Mouse (Mus musculus) lung, embryonic 14.5 days (tissue): ENCODE data around the gene Pmch. TPM values are rescaled to one million over a fixed set of nuclear protein-coding genes. Genes with fewer than 3 reads are reported as not detected.

Experiments used
- ATAC-seq: fragments of 200-750 bp; cut with Nextera tagmentation; 2 replicates; pipeline ENCODE4 v1.8.0; 2017; ENCODE audit warnings: mild to moderate bottlenecking, moderate TSS enrichment, moderate library complexity; ENCODE audit not compliant: insufficient read depth
- DNase-seq: peaks from one replicate; pipeline ENCODE4 v3.0.0-alpha.2; 2015
- H3K27ac ChIP-seq: fragments of 300-500 bp; sonication (generic); 2 replicates; pipeline ENCODE4 v1.5.1; 2014; ENCODE audit warnings: low read depth, mild to moderate bottlenecking, moderate library complexity
- H3K27me3 ChIP-seq: fragments of 300-500 bp; sonication (generic); 2 replicates; pipeline ENCODE4 v1.6.1; 2014; ENCODE audit warnings: low read length, control low read depth; ENCODE audit not compliant: insufficient read depth
- H3K36me3 ChIP-seq: fragments of 300-500 bp; sonication (generic); 2 replicates; pipeline ENCODE4 v1.6.1; 2014; ENCODE audit warnings: control low read depth; ENCODE audit not compliant: insufficient read depth
- H3K4me1 ChIP-seq: fragments of 300-500 bp; sonication (generic); 2 replicates; pipeline ENCODE4 v1.6.1; 2014; ENCODE audit warnings: antibody characterized with exemption, control low read depth; ENCODE audit not compliant: insufficient read depth
- H3K4me2 ChIP-seq: fragments of 300-500 bp; sonication (generic); 2 replicates; pipeline ENCODE4 v1.6.1; 2014; ENCODE audit warnings: mild to moderate bottlenecking
- H3K4me3 ChIP-seq: fragments of 300-500 bp; sonication (generic); 2 replicates; pipeline ENCODE4 v1.5.1; 2014; ENCODE audit warnings: low read depth, low read length
- H3K9ac ChIP-seq: fragments of 300-500 bp; sonication (generic); 2 replicates; pipeline ENCODE4 v1.6.1; 2014
- H3K9me3 ChIP-seq: fragments of 300-500 bp; sonication (generic); 2 replicates; pipeline ENCODE4 v1.6.1; 2016; ENCODE audit warnings: low read depth, low read length, control low read depth
- CTCF ChIP-seq: IDR thresholded peaks from 2 replicates; pipeline ENCODE4 v1.5.1; 2016; ENCODE audit warnings: antibody characterized with exemption, low read depth
- WGBS: fragments of 180-500 bp; shearing (Covaris S2); extraction: QIAGEN DNeasy Blood & Tissue Kit; methylation state at CpG from one replicate; pipeline ENCODE4 v1.1.7; 2014; 5-methylcytosine and 5-hydroxymethylcytosine counted together
- polyA plus RNA-seq: library from polyadenylated mRNA; unstranded; fragments of >200 nt; fragmentation: Nextera tagmentation; extraction: Ambion mirVana; gene quantifications from 2 replicates; pipeline ENCODE4 v1.2.1, GENCODE M21; 2014

Pmch gene
- polyA plus RNA-seq, 1 experiment from 2014 or later: 0.74 TPM

DNA sequence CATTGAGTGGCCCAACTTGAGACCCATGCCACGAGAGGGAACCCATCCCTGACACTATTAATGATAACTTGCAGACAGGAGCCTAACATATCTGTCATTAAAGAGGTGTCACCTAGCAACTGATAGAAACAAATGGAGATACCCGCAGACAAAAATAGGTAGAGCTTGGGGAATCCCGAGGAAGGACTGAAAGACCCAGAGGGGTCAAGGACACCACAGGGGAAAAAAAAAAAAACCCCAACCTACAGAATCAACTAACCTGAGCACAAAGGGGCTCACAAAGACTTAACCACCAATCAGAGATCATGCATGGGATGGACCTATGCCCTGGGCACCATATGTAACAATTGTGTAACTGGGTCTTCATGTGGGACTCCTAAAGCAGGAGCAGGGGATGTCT lies 23.5 kb upstream of the Pmch start:
- no peak overlapping the region for H3K27ac ChIP-seq
- H3K4me2 ChIP-seq: no peak overlapping the region
- H3K9me3 ChIP-seq: no peaks in the 10 kb centered on the region
- no peaks in the 10 kb centered on the region for H3K4me1 ChIP-seq
- no peak overlapping the region for H3K9ac ChIP-seq
- no peak for DNase-seq
- ATAC-seq: no peak
- no peak overlapping the region for H3K4me3 ChIP-seq
- TF ChIP-seq CTCF: no peak
- H3K36me3 ChIP-seq: no peaks in the 10 kb centered on the region
- 49% methylated on average over 3 of the region's 3 CpGs for WGBS
- no peaks in the 10 kb centered on the region for H3K27me3 ChIP-seq

DNA sequence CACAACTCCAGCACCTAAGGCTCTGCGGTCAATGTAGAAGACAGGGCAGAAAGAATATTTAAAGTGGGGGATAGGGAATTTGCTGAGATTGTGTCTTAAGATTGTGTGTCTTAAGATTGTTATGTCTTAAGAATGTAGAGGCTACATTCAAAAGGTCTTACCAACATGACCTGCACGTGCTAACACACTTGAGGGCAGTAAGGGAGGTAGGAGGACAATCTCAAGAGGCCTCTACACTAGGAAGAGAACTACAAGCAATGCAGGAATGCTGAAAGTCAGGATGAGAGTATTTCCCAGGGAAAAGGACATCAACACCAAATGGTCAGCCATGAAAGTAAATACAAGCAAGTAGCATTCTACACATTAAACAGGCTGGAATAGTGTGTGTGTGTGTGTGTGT lies 15.3 kb downstream of the Pmch start:
- Histone ChIP-seq H3K9ac (no peak overlapping the region), H3K27ac (no peak overlapping the region), H3K36me3 (no peaks in the 10 kb centered on the region), H3K27me3 (no peaks in the 10 kb centered on the region), H3K4me1 (no peaks in the 10 kb centered on the region), H3K4me2 (no peak overlapping the region), H3K9me3 (no peaks in the 10 kb centered on the region), H3K4me3 (no peak overlapping the region)
- WGBS: 74% methylated on average over 2 of the region's 2 CpGs
- ATAC-seq (no peak), DNase-seq (no peak)
- no peak for TF ChIP-seq CTCF

- no peak overlapping the region for H3K27ac ChIP-seq
- H3K9me3 ChIP-seq: no peaks in the 10 kb centered on the region
- H3K9ac ChIP-seq: no peak overlapping the region
- WGBS: 76% methylated on average over 2 of the region's 2 CpGs
- no peaks in the 10 kb centered on the region for H3K4me1 ChIP-seq
- ATAC-seq (no peak), DNase-seq (peak; percentile 11)
- no peak overlapping the region for H3K4me2 ChIP-seq
- H3K36me3 ChIP-seq: peaks cover 6% of the 10 kb centered on the region; the same call in 1 of the 2 replicates
- H3K27me3 ChIP-seq: no peaks in the 10 kb centered on the region
- H3K4me3 ChIP-seq: no peak overlapping the region
- no peak for TF ChIP-seq CTCF
Observed at GRCm38 (mm10) chr10:88113290-88113689, 22.4 kb downstream of the Pmch start.

GRCm38 (mm10) chr10:88119721-88120120 lies 28.8 kb downstream of the Pmch start:
- Histone ChIP-seq H3K4me1 (no peaks in the 10 kb centered on the region), H3K27ac (no peak overlapping the region), H3K9me3 (no peaks in the 10 kb centered on the region), H3K36me3 (peaks cover 15% of the 10 kb centered on the region), H3K4me3 (no peak overlapping the region), H3K27me3 (no peaks in the 10 kb centered on the region), H3K9ac (no peak overlapping the region), H3K4me2 (no peak overlapping the region)
- peak; percentile 17 for DNase-seq
- peak; percentile 30 for TF ChIP-seq CTCF
- no peak for ATAC-seq

DNA sequence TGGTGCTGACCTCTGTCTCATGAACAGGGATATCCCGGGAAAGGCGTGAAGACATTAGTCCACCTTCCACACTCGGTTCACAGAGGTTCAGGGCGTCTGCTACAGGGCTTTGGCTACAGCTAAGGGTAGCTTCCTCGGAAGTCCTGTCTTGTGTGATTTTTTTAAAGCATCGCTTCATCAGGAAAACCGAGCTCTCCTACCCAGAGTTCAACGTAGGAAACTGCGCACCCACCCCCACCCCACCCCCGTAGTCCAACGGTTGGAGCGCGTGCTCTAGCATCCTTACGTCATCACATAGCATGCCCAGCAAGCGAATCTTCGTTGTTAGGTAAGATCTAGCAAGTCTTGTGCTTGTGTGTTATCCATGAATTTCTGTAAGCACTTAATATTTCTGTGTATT lies 44.8 kb downstream of the Pmch start:
- no peaks in the 10 kb centered on the region for H3K9me3 ChIP-seq
- no peak for DNase-seq
- H3K36me3 ChIP-seq: peaks cover 24% of the 10 kb centered on the region
- WGBS: 95% methylated on average over 16 of the region's 16 CpGs
- H3K4me2 ChIP-seq: no peak overlapping the region
- ATAC-seq: no peak
- H3K4me1 ChIP-seq: no peaks in the 10 kb centered on the region
- no peak overlapping the region for H3K4me3 ChIP-seq
- no peak overlapping the region for H3K9ac ChIP-seq
- H3K27me3 ChIP-seq: no peaks in the 10 kb centered on the region
- TF ChIP-seq CTCF: no peak
- H3K27ac ChIP-seq: no peak overlapping the region

Other genes starting within 250 kb of the Pmch start
- 77.2 and 80.4 TPM in 2 replicates for gene Igf1, start 232.8 kb upstream of the Pmch start, polyA plus RNA-seq
- gene Parpbp, start 55.9 kb downstream of the Pmch start, polyA plus RNA-seq: 17.8 and 22.1 TPM in 2 replicates
- 104 and 109 TPM in 2 replicates for gene Nup37, start 55.9 kb downstream of the Pmch start, polyA plus RNA-seq
- 55.6 and 60.4 TPM in 2 replicates for gene Washc3, start 110.0 kb downstream of the Pmch start, polyA plus RNA-seq